Mouse (Mus musculus): Measurements from ENCODE around the gene Cmtm4. TPM values are rescaled to one million over a fixed set of nuclear protein-coding genes. Genes with fewer than 3 reads are reported as not detected.
A peak's percentile ranks its signal among the peaks of the same experiment; 100 is the strongest.

Gene Cmtm4
- polyA plus RNA-seq, 1 experiment from 2014 or later: 2.5 TPM

DNA sequence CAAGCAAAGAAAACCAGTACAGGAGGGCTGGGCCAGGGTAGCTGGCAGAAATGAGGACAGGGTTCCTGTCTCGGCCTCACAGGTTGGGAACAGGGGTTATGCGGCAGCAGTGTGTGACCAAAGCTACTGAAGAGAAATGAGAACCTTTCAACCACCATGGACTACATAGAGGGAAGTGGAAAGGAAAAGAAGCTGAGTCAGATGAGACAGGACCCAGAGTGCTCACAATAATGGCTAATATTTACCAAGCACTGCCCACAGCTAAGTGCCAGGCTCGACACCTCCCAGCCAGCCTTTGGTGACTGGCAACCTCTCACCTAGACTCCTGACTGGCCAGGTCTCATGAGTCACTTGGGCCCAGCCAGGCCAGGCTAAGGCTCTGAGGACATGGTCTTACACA, 11.6 kb downstream of the Cmtm4 start:
- Histone ChIP-seq H3K27ac (no peak overlapping the region), H3K4me3 (no peak overlapping the region), H3K4me1 (peaks cover 73% of the 10 kb centered on the region), H3K36me3 (replicated peaks) (no peaks in the 10 kb centered on the region), H3K27me3 (ENCODE audit: poor library complexity, severe bottlenecking) (no peaks in the 10 kb centered on the region), H3K9me3 (no peaks in the 10 kb centered on the region)
- 73% methylated on average over 3 of the region's 3 CpGs for WGBS
- no peak for DNase-seq (ENCODE audit: extremely low spot score, low spot score)

DNA sequence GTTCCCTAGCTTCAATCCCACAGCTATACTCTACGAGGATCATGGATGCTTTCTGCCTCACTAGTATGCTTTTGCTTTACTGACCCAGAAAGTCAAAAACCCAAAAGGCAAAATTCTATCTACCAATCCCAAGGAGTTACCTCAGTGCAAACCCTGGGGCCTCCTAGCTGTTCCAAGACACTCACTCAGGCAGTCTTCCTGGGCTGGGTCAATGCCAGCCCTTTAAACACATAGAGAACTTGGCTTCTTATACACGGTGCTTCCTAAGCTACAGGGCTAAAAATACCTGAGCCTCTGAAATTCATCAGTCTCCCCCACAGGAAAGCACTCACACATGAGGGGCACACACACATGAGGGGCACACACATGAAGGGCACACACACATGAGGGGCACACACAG, 12.3 kb downstream of the Cmtm4 start:
- Histone ChIP-seq H3K4me3 (no peak overlapping the region), H3K36me3 (replicated peaks) (no peaks in the 10 kb centered on the region), H3K4me1 (peaks cover 73% of the 10 kb centered on the region), H3K27ac (no peak overlapping the region), H3K9me3 (no peaks in the 10 kb centered on the region), H3K27me3 (ENCODE audit: poor library complexity, severe bottlenecking) (no peaks in the 10 kb centered on the region)
- no peak for DNase-seq (ENCODE audit: extremely low spot score, low spot score)
- WGBS: 94% methylated on average over 2 of the region's 2 CpGs

DNA sequence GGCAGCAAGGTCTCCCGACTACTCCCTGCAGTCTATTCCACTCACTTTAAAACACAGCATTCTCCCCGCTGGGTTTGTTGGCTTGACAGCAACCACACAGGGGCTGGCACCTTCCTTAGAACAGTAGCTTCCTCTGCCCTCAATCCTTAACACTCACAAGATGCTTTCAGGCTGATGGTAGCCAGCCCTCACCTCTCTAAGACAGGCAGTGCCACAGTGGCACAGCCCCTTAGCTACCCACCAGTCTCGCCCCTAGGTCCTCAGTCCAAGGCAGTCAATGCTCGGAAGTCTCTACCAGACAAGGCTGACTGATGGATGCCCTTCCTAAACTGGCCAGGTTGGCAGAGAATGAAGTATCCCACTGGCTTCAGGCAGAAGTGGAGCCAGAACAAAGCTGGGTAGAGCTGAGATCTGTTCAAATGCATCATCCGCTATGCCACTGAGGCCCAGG, 14.6 kb downstream of the Cmtm4 start:
- Histone ChIP-seq H3K36me3 (replicated peaks) (no peaks in the 10 kb centered on the region), H3K27me3 (ENCODE audit: poor library complexity, severe bottlenecking) (no peaks in the 10 kb centered on the region), H3K4me1 (peaks cover 65% of the 10 kb centered on the region), H3K27ac (no peak overlapping the region), H3K4me3 (no peak overlapping the region), H3K9me3 (no peaks in the 10 kb centered on the region)
- no peak for DNase-seq (ENCODE audit: extremely low spot score, low spot score)
- WGBS: 82% methylated on average over 5 of the region's 5 CpGs

DNA sequence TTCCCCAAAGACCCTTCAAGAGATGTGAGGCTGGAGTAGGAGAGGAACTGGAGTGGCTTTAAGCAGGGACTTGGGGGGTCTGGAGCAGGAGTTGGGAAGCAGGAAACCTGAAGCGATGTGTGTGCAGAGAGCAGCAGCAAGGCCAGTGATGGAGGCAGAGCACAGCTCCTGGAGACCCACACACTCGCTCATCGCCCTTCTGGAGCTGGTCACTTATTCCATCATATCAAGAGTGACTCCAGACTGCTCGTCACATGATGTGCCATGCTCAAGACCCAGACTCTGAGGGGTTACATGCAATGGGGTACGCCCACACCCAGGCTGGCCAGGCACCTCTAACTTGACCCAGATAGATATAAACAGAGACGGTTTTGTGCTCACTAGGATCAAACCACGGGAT, 15.3 kb downstream of the Cmtm4 start:
- H3K4me3 ChIP-seq: no peak overlapping the region
- no peaks in the 10 kb centered on the region for H3K27me3 ChIP-seq (ENCODE audit: poor library complexity, severe bottlenecking)
- H3K27ac ChIP-seq: no peak overlapping the region
- 92% methylated on average over 7 of the region's 7 CpGs for WGBS
- peaks cover 65% of the 10 kb centered on the region for H3K4me1 ChIP-seq
- H3K9me3 ChIP-seq: no peaks in the 10 kb centered on the region
- DNase-seq (ENCODE audit: extremely low spot score, low spot score): no peak
- H3K36me3 ChIP-seq (replicated peaks): no peaks in the 10 kb centered on the region

DNA sequence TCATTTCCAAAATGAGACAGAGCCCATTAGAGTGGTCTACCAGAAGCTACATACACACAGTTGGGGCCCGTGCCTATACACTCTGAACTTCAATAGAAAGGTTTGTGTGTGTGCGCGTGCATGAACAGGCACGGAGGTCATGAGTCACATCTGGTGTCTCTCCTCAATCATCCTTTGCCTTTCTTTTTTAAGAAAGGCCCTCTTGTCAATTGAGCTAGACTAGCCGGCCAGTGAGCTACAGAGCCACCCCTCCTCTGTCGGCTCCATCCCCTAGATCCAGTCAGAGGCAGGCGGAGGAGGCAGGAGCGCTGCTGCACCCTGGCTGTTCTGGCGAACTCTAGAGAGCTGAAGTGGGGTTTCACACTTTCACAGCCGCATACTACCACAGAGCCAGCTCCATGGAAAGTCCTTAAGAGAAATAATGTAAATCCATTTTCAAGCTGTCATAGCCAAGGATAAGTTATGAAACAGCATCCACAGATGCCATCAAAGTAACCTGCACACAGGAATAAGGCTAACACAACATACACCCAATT, 16.2 kb downstream of the Cmtm4 start:
- WGBS: 55% methylated on average over 10 of the region's 10 CpGs
- H3K27ac ChIP-seq: no peak overlapping the region
- no peaks in the 10 kb centered on the region for H3K36me3 ChIP-seq (replicated peaks)
- no peak for DNase-seq (ENCODE audit: extremely low spot score, low spot score)
- H3K27me3 ChIP-seq (ENCODE audit: poor library complexity, severe bottlenecking): no peaks in the 10 kb centered on the region
- H3K9me3 ChIP-seq: no peaks in the 10 kb centered on the region
- H3K4me3 ChIP-seq: no peak overlapping the region
- H3K4me1 ChIP-seq: peaks cover 70% of the 10 kb centered on the region

DNA sequence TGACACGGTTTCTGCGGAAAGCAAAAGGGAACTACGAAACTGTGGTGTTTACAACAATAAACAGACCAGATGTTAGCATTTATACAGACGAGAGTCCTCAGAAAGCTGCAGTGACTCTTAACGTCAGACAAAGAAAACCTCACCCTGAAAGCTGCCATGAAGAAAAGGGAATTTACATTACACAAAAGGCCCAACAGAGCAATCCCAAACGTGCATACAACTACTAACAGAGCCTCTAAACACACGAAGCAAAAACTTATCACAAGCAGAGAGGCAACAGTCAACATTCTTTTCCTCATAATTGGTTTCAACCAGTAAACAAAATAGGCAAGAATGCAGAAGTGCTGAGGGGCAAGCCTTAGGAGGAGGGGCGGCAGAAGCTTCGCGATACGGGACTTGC, 18.9 kb downstream of the Cmtm4 start:
- H3K4me1 ChIP-seq: peaks cover 50% of the 10 kb centered on the region
- H3K27me3 ChIP-seq (ENCODE audit: poor library complexity, severe bottlenecking): no peaks in the 10 kb centered on the region
- no peaks in the 10 kb centered on the region; the same call in 1 of the 2 replicates for H3K36me3 ChIP-seq (replicated peaks)
- no peak for DNase-seq (ENCODE audit: extremely low spot score, low spot score)
- no peaks in the 10 kb centered on the region for H3K9me3 ChIP-seq
- H3K4me3 ChIP-seq: no peak overlapping the region
- H3K27ac ChIP-seq: no peak overlapping the region
- WGBS: 52% methylated on average over 11 of the region's 11 CpGs

DNA sequence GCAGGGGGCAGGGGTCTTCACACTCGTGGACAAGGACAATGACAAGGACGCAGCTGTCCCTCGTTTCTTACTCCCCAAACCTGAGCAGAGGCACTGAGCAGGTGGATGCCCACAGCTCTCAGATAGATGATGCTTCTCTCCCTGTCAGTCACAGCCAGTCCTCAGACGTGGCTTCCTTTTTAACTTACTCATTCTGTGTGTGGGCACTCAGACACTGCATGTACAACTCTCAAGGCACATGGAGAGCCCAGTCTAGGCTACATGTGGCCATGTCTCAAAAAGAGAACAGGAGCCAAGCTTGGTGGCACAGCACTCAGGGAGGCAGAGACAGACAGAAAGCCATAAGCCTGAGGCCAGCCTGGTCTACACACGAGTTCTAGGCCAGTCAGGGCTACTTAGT, 19.6 kb downstream of the Cmtm4 start:
- Histone ChIP-seq H3K27me3 (ENCODE audit: poor library complexity, severe bottlenecking) (no peaks in the 10 kb centered on the region), H3K9me3 (no peaks in the 10 kb centered on the region), H3K27ac (0 out of 2 replicates have a peak overlapping the region, but pooled peaks have one; percentile 62), H3K4me3 (no peak overlapping the region), H3K4me1 (peaks cover 43% of the 10 kb centered on the region), H3K36me3 (replicated peaks) (peaks cover 2% of the 10 kb centered on the region; the same call in 1 of the 2 replicates)
- no peak for DNase-seq (ENCODE audit: extremely low spot score, low spot score)
- WGBS: 60% methylated on average over 5 of the region's 5 CpGs

DNA sequence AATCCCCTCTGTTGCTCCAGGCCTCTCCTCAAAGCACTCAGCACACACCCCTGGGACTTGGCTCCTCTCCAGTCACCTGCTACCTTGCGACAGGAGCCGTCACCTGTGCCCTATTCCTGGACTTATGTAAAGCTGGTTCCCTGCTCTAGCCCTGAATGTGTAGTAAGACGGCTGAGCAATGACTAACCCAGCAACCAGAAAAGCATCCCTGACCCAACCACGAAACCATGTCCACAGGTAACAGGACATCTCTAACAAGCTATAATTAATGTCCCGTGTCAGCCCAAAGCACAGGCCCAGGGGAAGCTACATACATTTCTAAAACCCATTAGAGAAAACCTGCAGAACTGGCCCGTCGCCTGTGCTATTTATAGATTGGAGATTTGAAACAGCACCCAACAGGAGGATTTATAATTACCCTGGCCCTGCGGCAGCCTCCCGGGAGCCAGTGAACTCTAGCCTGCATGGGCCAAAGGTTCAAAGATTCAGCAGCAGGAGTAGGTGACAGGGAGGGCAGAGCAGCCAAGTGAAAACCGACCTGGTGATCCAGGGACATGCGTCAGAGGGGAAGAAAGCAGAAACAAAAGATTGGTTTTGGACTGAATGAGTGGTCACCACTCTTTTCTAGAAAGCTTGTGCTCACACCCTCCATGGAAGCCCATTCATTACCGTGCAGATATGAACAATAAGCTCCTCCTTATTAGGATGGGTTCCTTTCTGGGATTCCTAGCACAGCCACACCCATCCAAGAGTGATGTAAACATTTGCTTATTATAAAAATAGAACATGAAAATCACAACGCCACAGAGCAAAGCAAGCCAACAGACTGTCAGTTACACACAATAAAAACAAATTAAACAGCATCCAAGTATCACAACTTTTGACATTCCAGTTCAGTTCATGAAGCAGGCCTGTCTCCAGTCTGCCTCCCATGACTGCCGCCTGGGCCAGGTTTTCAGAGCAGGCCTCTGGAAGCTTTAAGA, 20.5 kb downstream of the Cmtm4 start:
- no peaks in the 10 kb centered on the region for H3K27me3 ChIP-seq (ENCODE audit: poor library complexity, severe bottlenecking)
- WGBS: 53% methylated on average over 14 of the region's 14 CpGs
- H3K4me1 ChIP-seq: peaks cover 43% of the 10 kb centered on the region
- H3K27ac ChIP-seq: peak overlapping the region; percentile 62; the same call in 1 of the 2 replicates
- DNase-seq (ENCODE audit: extremely low spot score, low spot score): no peak
- no peaks in the 10 kb centered on the region for H3K9me3 ChIP-seq
- H3K36me3 ChIP-seq (replicated peaks): peaks cover 2% of the 10 kb centered on the region; the same call in 1 of the 2 replicates
- H3K4me3 ChIP-seq: no peak overlapping the region

DNA sequence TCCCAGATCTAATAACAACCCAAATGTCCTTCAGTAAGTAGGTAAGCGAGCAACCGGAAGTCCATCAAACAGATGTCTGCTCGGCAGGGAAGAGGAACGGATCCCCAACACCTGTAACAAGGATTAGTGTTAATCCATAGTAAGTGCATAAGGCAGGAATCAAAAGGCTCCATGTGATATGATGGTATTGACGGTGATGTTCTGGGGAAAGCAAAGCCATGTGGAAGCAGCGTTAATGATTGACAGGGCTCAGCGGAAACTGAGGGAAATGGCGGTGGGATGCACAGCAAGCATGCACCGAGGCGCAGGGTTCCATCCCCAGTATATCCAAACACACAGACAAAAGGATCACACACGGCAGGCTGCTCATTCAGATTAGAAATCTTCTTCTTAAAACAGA, 21.3 kb downstream of the Cmtm4 start:
- no peak for DNase-seq (ENCODE audit: extremely low spot score, low spot score)
- H3K27ac ChIP-seq: no peak overlapping the region
- peaks cover 2% of the 10 kb centered on the region; the same call in 1 of the 2 replicates for H3K36me3 ChIP-seq (replicated peaks)
- peaks cover 43% of the 10 kb centered on the region for H3K4me1 ChIP-seq
- no peaks in the 10 kb centered on the region for H3K9me3 ChIP-seq
- H3K4me3 ChIP-seq: no peak overlapping the region
- no peaks in the 10 kb centered on the region for H3K27me3 ChIP-seq (ENCODE audit: poor library complexity, severe bottlenecking)
- 83% methylated on average over 11 of the region's 11 CpGs for WGBS

DNA sequence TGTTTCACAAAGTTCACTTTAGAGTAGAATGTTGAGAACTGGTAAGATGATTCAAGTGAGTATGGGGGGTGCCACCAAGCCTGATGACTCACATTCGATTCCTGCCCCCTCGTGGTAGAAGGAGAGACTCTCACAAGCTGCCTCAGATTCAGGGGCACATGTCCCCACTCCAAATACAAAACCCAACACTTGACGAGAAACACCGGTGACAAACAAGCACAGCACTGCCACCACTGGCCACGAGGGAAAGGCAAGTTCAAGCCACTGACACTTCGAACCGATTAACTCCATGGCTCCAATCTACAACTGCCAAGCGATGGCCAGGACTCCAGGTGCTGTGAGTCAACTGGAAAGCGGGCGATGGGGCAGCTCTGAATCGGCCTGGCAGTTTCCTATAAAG, 21.8 kb downstream of the Cmtm4 start:
- WGBS: 86% methylated on average over 11 of the region's 11 CpGs
- Histone ChIP-seq H3K4me3 (no peak overlapping the region), H3K36me3 (replicated peaks) (peaks cover 2% of the 10 kb centered on the region; the same call in 1 of the 2 replicates), H3K4me1 (peaks cover 43% of the 10 kb centered on the region), H3K27ac (no peak overlapping the region), H3K27me3 (ENCODE audit: poor library complexity, severe bottlenecking) (no peaks in the 10 kb centered on the region), H3K9me3 (no peaks in the 10 kb centered on the region)
- DNase-seq (ENCODE audit: extremely low spot score, low spot score): no peak

DNA sequence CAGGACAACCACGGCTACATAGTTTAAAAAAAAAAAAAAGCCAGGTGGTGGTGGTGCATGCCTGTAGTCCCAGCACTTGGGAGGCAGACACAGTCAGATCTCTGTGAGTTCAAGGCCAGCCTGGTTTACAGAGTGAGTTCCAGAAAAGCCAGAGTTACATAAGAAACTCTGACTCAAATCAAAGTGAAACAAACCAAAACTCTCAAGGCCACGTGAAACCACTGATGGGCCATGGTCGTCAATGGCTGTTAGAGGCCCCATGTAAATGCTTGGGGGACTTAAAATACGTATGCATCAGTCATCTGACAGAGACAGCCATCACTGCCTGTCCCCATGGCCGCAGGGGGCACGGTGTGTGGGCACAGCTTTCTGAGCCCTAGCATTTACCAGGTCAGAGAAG, 24.5 kb downstream of the Cmtm4 start:
- H3K36me3 ChIP-seq (replicated peaks): peaks cover 2% of the 10 kb centered on the region; the same call in 1 of the 2 replicates
- H3K27me3 ChIP-seq (ENCODE audit: poor library complexity, severe bottlenecking): no peaks in the 10 kb centered on the region
- peaks cover 43% of the 10 kb centered on the region for H3K4me1 ChIP-seq
- no peak overlapping the region for H3K27ac ChIP-seq
- 88% methylated on average over 6 of the region's 6 CpGs for WGBS
- DNase-seq (ENCODE audit: extremely low spot score, low spot score): no peak
- H3K9me3 ChIP-seq: no peaks in the 10 kb centered on the region
- no peak overlapping the region for H3K4me3 ChIP-seq

DNA sequence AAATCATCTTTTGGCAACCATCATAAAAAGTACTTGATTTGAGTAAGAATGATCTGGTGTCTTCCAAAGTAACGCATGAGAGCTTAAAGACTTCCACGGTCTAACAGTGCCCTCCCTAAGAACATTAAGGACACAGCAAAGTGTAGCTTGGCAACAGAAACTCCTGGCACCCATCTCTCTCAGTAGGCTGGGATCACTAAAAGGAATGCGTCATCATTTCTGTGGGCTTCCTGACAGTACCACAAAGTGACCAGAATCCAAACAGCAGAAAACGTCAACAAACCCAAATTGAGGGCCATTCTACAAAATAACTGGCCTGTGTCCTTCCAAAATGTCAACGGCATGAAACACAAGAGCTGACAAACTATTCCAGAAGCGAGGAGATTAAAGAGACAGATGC, 25.5 kb downstream of the Cmtm4 start:
- no peak overlapping the region for H3K27ac ChIP-seq
- 93% methylated on average over 6 of the region's 6 CpGs for WGBS
- H3K4me1 ChIP-seq: peaks cover 38% of the 10 kb centered on the region
- H3K36me3 ChIP-seq (replicated peaks): peaks cover 2% of the 10 kb centered on the region; the same call in 1 of the 2 replicates
- no peak for DNase-seq (ENCODE audit: extremely low spot score, low spot score)
- H3K9me3 ChIP-seq: no peaks in the 10 kb centered on the region
- no peak overlapping the region for H3K4me3 ChIP-seq
- no peaks in the 10 kb centered on the region for H3K27me3 ChIP-seq (ENCODE audit: poor library complexity, severe bottlenecking)

DNA sequence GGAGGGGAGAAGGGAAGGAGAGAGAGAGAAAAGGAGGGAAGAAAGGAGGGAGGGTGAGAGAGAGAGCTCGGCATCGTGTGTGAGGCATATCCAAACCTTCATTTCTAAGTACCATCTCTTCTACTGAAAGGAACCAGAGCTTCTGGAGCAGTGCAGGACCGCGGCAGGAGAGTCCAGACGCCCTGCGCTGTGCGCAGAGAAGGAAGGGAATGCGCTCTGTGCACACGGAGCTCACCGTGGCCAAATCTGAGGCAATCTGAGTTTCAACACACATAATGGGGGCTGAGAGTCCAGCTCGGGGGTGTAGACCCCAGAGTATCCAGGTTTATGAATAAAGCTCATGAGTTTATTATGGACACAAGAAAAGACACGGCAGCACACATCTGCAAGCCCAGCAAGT, 26.0 kb downstream of the Cmtm4 start:
- Histone ChIP-seq H3K27ac (no peak overlapping the region), H3K36me3 (replicated peaks) (peaks cover 2% of the 10 kb centered on the region; the same call in 1 of the 2 replicates), H3K27me3 (ENCODE audit: poor library complexity, severe bottlenecking) (no peaks in the 10 kb centered on the region), H3K9me3 (no peaks in the 10 kb centered on the region), H3K4me1 (peaks cover 33% of the 10 kb centered on the region), H3K4me3 (no peak overlapping the region)
- no peak for DNase-seq (ENCODE audit: extremely low spot score, low spot score)
- WGBS: 86% methylated on average over 12 of the region's 12 CpGs
